Mouse (Mus musculus): Measurements from ENCODE around the gene Sos1. TPM values are rescaled to one million over a fixed set of nuclear protein-coding genes. Genes with fewer than 3 reads are reported as not detected.
"Not testable (repeated sequence)": the region's sequence is repeated elsewhere in the genome, so short reads cannot be mapped to it uniquely, and the experiment has no call there.

Sos1 gene
- total RNA-seq, 2 experiments from 2014 or later: 7.2 to 13.9 TPM

GRCm38 (mm10) chr17:80431997-80432396 is 48.3 kb downstream of the Sos1 start:
- no peak for ATAC-seq (replicated peaks; ENCODE audit: poor library complexity, severe bottlenecking)

GRCm38 (mm10) chr17:80427966-80428365 is 52.3 kb downstream of the Sos1 start:
- no peak for ATAC-seq (replicated peaks; ENCODE audit: poor library complexity, severe bottlenecking)

- no peak for ATAC-seq (replicated peaks; ENCODE audit: poor library complexity, severe bottlenecking)
Measured at GRCm38 (mm10) chr17:80426901-80427300, 53.4 kb downstream of the Sos1 start.

GRCm38 (mm10) chr17:80426171-80426570 is 54.1 kb downstream of the Sos1 start:
- no peak for ATAC-seq (replicated peaks; ENCODE audit: poor library complexity, severe bottlenecking)

- no peak for ATAC-seq (replicated peaks; ENCODE audit: poor library complexity, severe bottlenecking)
Measured at GRCm38 (mm10) chr17:80420998-80421397, 59.3 kb downstream of the Sos1 start.

GRCm38 (mm10) chr17:80418572-80419210 is 61.6 kb downstream of the Sos1 start:
- ATAC-seq (replicated peaks; ENCODE audit: poor library complexity, severe bottlenecking): no peak

- peak; percentile 61 for ATAC-seq (replicated peaks; ENCODE audit: poor library complexity, severe bottlenecking)
Measured at GRCm38 (mm10) chr17:80411182-80411581, 69.1 kb downstream of the Sos1 start.

- no peak for ATAC-seq (replicated peaks; ENCODE audit: poor library complexity, severe bottlenecking)
Measured at GRCm38 (mm10) chr17:80398243-80398642, 82.0 kb downstream of the Sos1 start.

GRCm38 (mm10) chr17:80391423-80392403 is 88.5 kb downstream of the Sos1 start:
- ATAC-seq (replicated peaks; ENCODE audit: poor library complexity, severe bottlenecking): peak; percentile 98

GRCm38 (mm10) chr17:80390024-80390423 is 90.2 kb downstream of the Sos1 start:
- ATAC-seq (replicated peaks; ENCODE audit: poor library complexity, severe bottlenecking): no peak

GRCm38 (mm10) chr17:80385671-80386070 is 94.6 kb downstream of the Sos1 start:
- ATAC-seq (replicated peaks; ENCODE audit: poor library complexity, severe bottlenecking): no peak

- not testable (repeated sequence) for ATAC-seq (replicated peaks; ENCODE audit: poor library complexity, severe bottlenecking)
Measured at GRCm38 (mm10) chr17:80378386-80378785, 101.9 kb downstream of the Sos1 start.

- ATAC-seq (replicated peaks; ENCODE audit: poor library complexity, severe bottlenecking): peak; percentile 48
Measured at GRCm38 (mm10) chr17:80373726-80374096, 106.5 kb downstream of the Sos1 start.

- ATAC-seq (replicated peaks; ENCODE audit: poor library complexity, severe bottlenecking): peak; percentile 95
Measured at GRCm38 (mm10) chr17:80372989-80373725, 107.1 kb downstream of the Sos1 start, which contains the start of gene Gm10190. Gene Gm10190, minus strand, starts transcription at chr17:80373541.

- ATAC-seq (replicated peaks; ENCODE audit: poor library complexity, severe bottlenecking): no peak
Measured at GRCm38 (mm10) chr17:80368606-80369005, 111.6 kb downstream of the Sos1 start.

- ATAC-seq (replicated peaks; ENCODE audit: poor library complexity, severe bottlenecking): no peak
Measured at GRCm38 (mm10) chr17:80367276-80367675, 113.0 kb downstream of the Sos1 start.

GRCm38 (mm10) chr17:80360245-80360644 is 120.0 kb downstream of the Sos1 start:
- peak; percentile 74 for ATAC-seq (replicated peaks; ENCODE audit: poor library complexity, severe bottlenecking)

- no peak for ATAC-seq (replicated peaks; ENCODE audit: poor library complexity, severe bottlenecking)
Measured at GRCm38 (mm10) chr17:80347234-80347633, 133.0 kb downstream of the Sos1 start.

- no peak for ATAC-seq (replicated peaks; ENCODE audit: poor library complexity, severe bottlenecking)
Measured at GRCm38 (mm10) chr17:80346591-80347125, 133.6 kb downstream of the Sos1 start.

GRCm38 (mm10) chr17:80345277-80345676 is 135.0 kb downstream of the Sos1 start:
- ATAC-seq (replicated peaks; ENCODE audit: poor library complexity, severe bottlenecking): no peak

Measured in granulocyte monocyte progenitor cell, adult 5-6 weeks (primary cell).